Mouse (Mus musculus) brain, adult 2 months (tissue): ENCODE data around the gene Tceanc2.
"Not testable (repeated sequence)": the region's sequence is repeated elsewhere in the genome, so short reads cannot be mapped to it uniquely, and the experiment has no call there.

ENCODE experiments used
- DNase-seq: peaks from one replicate; pipeline ENCODE4 v3.0.0; 2011; ENCODE audit warnings: low read depth, low spot score

The Tceanc2 gene

GRCm38 (mm10) chr4:107126891-107127524 is 51.9 kb downstream of the Tceanc2 start:
- DNase-seq, result no peak

DNA sequence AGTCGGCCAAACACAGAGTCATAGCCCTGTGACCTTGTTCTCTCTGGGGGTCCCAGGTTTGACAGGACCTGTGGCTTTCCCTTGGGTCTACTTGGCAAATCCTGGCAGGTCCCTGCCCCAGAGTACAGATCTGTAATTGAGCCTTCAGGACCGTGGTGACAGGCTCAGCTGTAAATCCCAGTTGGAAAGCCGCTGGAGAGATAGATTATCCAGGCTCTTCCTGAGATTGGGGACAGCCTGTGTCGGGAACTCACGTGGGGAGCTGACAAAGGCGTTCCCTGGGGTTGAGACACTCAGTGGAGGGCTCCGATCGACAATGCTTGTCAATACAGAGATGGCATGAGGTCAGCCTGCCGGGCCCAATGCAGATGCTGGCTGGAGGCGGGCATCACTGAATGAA is 52.5 kb downstream of the Tceanc2 start:
- DNase-seq, result no peak

- DNase-seq, result peak; percentile 51
Measured at GRCm38 (mm10) chr4:107125101-107125500, 53.8 kb downstream of the Tceanc2 start.

DNA sequence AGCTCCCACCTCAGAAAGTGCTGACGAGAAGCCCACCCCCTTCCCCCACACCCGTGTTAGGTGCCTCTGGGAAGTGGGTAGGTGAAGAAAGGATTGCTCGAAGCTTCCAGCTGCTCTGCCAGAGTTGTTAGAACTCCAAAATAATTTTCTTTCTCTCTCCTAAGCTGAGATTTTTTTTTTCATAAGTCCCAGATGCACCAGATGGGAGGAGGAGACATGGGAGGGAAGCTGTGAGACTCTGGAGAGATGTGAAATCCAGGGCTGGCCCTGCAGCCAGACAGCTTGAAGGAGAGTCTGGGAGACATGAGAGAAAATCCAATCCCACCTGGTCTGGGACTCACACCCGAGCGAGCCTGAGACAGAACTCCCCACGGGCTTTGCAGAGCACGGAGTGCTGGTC is 54.5 kb downstream of the Tceanc2 start:
- peak; percentile 77 for DNase-seq

DNA sequence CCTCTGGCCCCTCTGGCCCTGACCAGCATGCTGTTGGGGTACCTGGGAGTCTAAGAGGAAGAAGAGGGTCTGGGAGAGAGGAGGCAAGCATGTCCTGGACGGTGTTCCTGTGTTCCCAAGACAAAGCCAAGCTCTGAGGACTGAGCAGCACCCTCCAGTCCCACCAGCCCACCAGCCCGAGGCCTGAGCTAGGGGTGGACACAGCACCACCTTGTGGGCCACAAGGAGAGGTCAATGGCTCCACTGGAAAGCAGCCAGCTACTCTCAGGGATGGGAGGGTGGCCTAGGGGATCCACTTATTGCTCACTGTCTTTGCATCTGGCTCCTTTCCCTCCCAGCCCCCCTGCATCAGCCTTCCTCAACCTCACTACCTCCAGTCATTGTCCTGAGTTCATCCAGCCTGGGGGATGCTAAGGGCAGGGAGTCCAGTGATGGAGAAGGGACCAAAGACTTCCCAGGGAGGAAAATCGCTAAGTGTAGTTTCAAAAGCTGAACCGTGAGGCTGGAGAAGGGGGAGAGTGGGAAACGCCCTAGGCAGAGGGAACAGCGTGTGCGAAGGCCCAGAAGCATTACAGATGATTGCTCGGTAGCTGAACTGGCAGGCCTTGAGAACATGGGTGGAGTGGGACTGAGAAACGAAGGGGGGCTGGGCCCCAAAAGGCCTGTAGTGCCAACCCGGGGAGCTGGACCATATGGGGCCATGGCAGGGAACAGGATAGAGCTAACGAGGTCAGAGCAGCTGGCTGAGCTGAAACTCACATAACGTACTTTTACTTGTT is 57.6 kb downstream of the Tceanc2 start:
- peak; percentile 30 for DNase-seq

DNA sequence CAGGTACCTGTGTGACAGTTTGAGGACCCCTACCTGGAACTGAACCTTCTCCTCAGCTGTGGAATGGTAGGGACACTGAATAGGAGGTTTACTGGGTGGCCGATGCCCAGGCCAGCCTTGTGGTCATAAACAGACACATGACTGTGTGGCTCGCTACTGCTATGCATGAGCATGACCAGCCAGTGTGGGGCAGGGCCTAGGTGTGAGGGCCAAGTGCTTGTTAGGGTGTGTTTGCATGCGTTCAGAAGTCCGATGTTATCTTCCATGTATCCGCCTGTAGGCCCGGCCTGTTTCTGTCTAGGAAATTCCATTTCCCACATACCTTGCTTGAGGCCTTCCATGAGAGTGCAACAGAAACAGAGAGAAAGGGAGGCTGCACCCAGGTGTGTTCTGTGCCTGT is 58.2 kb downstream of the Tceanc2 start:
- DNase-seq, result no peak

DNA sequence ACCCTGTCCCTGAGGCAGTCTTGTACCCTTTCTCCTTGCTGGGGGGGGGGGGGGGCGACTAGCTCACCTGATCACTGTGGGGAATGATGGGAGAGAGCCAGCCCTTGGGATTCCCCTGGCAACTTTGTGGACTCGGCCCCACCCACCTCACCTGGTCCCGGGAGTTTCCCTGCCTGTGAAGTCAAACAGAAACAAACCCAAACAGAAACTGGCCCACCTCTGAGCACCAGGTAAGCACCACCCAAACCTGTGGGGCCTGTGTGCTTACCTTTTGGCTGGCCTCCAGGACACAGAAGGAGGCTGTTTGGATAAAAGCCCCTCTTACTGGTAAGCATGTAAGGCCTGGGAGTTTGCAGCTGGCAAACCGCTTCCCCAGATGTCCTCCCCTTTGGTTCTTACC is 59.9 kb downstream of the Tceanc2 start:
- no peak for DNase-seq

DNA sequence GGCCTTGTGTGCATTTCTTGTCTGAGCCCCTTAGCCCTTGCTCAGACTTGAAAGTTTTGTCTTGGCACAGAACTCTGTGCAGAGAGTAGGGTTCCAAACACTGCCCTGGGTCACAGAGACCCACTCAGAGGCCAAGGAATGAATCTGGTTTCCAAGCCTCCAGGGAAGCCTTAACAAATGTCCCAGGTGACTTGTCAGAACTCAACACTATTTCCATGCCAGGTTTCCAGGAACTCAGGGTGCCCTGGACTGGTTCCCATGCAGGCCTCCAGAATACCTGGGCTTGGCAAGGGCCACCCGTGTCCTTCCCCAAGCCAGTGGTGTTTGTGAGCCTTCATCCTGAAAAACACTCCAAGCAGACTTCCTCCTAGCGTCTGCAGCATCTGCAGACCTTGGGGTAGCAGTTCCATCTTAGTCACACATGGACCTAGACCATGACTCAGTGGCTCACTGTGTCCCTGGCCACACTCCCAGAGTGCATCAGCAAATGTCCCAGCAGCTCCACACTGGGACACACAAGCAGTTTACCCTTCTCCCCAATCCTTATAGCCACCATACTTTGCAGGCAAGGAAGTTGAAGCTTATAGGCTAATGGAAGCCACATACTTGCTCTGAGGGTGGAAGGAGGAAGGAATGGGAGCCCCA is 61.1 kb downstream of the Tceanc2 start:
- DNase-seq, result peak; percentile 15

GRCm38 (mm10) chr4:107114278-107114677 is 64.6 kb downstream of the Tceanc2 start:
- no peak for DNase-seq

DNA sequence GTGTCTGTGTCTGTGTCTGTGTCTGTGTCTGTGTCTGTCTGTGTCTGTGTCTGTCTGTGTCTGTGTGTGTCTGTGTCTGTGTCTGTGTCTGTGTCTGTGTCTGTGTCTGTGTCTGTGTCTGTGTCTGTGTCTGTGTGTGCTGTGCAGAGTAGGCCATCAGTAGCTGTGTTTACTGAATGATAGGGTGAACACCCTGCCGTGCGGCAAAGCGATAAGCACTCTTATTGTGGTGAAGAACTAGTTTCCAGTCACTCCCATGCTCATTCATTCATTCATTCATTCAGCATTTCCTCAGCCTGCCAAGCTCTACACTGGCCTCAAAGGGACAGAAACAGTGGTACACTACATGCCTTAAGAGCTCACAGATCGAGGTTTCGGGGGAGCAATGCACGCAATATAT is 69.7 kb downstream of the Tceanc2 start:
- not testable (repeated sequence) for DNase-seq

- DNase-seq, result peak; percentile 85
Measured at GRCm38 (mm10) chr4:107108291-107108731, 70.6 kb downstream of the Tceanc2 start.

DNA sequence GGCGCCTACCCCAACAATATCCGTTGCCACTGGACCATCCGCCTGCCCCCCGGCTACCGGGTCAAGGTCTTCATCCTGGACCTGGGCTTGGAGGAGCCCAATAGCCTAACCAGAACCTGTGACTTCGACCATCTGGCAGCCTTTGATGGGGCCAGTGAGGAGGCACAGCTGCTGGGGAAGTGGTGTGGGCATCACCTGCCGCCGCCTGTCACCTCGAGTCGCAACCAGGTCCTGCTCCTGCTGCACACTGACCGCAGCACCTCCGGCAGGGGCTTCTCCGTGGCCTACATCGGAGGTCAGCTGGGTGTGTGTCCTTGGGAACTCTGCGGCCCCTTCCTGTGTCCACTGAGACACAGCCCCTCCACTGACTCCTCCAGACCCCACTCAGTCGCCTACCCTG is 72.1 kb downstream of the Tceanc2 start:
- no peak for DNase-seq

GRCm38 (mm10) chr4:107102220-107102619 is 76.7 kb downstream of the Tceanc2 start:
- DNase-seq, result no peak

DNA sequence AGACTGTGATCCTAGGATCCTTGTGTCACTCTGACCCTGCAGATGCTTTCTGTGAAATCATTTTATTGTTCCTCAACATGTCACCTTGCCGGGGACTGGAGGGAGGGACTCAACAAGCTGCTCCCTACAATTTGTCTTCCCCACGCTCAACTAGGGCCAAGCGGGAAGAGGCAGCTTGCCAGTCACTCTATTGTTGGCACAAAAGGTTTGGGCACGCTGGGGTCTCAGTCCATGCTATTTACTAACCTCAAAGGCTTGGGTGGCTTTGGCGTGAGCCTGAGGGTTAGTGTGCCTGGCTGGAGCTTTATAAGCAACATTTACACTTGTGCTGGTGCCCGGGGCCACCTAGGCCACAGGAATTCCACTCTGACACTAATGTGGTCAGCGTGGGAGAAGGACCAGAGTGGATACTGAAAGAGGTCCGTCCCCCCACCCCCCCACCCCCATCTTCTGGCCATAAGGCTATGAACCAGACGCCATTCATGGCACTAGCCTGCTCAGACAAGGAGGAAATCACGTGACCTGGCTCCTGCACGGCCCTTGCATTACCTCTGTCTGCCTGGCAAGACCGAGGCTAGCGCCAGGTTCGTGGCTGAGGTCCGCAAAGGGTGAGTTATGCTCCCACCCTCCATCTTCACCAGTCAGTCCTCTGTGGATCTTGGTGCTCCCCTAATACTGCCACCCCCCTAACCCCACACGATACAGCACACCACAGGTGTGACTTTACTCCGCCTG is 80.0 kb downstream of the Tceanc2 start:
- DNase-seq, result no peak

GRCm38 (mm10) chr4:107098375-107098774 is 80.5 kb downstream of the Tceanc2 start:
- DNase-seq, result no peak

- no peak for DNase-seq
Measured at GRCm38 (mm10) chr4:107097871-107098270, 81.0 kb downstream of the Tceanc2 start.

DNA sequence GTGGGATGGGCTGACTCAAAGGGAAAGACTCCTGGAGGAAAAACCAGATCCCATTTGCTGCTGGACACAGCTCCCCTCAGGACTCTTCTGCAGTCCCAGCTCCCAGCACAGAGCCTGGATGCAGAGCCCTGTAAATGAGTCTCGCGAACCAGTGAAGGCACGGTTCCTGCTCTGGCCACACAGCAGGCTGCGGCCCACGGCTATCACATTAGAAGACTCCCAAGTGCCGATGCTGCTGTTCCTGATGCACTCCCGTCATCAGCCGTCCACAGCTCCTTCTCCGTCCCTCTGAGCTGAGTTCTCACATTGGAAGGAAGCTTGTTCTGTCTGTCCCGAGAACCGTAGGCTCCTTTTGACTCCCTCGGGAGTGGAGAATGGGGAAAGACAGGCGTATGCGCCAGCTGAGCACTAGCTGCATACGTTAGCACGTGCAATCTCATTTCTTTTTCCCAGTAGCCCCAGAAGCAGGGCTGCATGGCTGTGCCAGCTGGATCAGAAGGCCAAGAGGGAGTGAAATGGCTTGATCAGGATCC is 82.0 kb downstream of the Tceanc2 start, which contains the start of gene Cdcp2:
Cdcp2 (plus strand) TSS at position 51 of the 533 bp plus-strand sequence.
- no peak for DNase-seq

GRCm38 (mm10) chr4:107096043-107096442 is 82.9 kb downstream of the Tceanc2 start:
- peak; percentile 29 for DNase-seq

DNA sequence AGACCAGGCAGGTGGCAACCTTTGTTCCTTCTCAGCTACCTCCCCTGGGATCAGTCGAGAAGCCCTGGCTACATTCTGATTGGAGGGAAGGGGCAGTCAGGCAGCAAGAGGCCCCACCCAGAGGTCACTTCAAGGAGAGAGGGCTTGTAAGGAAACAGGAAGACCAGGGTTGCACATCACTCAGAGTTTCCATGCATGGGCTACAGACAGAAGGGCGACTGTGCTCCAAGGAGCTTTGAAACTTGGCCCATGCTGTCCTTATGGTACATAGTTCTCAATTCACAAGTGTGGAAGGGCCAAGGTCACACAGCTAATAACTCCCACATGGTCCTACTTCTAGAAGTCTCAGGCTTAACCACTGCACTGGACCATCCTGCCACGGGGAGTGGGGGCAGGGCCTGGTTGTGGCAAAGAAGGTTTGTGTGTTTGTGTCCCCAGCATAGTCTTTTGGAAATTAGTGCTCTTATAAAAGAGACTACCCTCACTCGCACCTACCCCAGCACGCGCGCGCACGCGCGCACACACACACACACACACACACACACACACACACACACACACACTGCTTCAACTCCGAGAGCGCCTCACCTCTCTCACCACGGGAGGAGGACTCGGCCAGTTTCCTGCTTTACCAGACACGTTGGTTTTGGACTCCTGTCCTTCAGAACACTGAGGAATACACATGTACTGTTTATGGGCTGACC is 84.3 kb downstream of the Tceanc2 start:
- no peak for DNase-seq

DNA sequence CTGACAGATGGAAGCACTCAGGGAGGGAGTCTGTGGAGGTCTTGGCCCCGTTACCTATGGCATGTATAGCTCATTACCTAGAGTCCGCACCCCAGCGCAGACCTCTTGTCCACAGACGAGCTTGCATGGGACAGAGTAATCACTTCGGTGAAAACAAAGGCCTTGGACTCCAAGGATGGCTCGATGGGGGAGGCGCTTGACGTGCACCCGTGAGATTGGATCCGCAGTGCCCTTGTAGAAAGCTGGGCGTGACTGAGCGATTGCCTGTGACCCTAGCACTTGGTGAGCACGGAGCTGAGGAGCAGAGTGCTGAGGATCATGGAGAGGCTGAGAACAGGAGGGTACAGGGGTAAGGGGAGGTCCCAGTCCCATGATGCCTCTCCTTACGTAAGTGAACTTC is 87.2 kb downstream of the Tceanc2 start:
- DNase-seq, result no peak

DNA sequence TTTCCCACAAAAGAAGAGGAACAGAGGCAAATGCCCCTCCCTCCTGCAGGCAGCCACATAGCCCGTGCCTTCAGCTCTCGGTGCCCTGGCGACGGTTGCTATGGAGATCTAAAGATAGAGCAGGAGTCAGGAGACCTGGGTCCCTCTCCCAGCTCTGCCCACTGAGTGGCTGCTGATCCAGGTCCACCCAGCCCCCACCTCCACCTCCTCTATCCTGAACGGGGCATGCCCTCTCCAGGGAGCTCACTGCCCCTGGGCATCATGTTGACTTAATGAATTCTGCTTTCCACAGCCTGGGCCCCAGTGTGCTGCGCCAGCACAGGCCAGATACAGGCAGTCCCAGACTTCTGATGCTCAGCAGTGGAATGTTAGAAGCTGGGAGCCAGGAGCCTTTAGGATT is 94.1 kb downstream of the Tceanc2 start:
- DNase-seq, result peak; percentile 93
